Mouse (Mus musculus) thymus, adult 2 months (tissue): Measurements from ENCODE around the gene Hspb7. TPM values are rescaled to one million over a fixed set of nuclear protein-coding genes. Genes with fewer than 3 reads are reported as not detected.

ENCODE experiments used
- DNase-seq: peaks from one replicate; pipeline ENCODE4 v3.0.0; 2021
- H3K27ac ChIP-seq: fragments of 200-500 bp; 2 replicates; pipeline ENCODE4 v1.5.1; 2012; ENCODE audit warnings: low read length, control low read depth; ENCODE audit not compliant: control insufficient read depth, insufficient read depth
- H3K27me3 ChIP-seq: fragments of 200-500 bp; 2 replicates; pipeline ENCODE4 v1.6.1; 2012; ENCODE audit warnings: mild to moderate bottlenecking, low read length, moderate library complexity, mixed read lengths; ENCODE audit not compliant: control insufficient read depth, insufficient read depth
- H3K36me3 ChIP-seq: fragments of 200-500 bp; 2 replicates; pipeline ENCODE4 v1.6.1; 2012; ENCODE audit warnings: mild to moderate bottlenecking, low read length, moderate library complexity; ENCODE audit not compliant: control insufficient read depth, insufficient read depth
- H3K4me1 ChIP-seq: fragments of 200-500 bp; replicated peaks from 2 replicates; pipeline ENCODE4 v1.6.1; 2012; ENCODE audit warnings: low read length; ENCODE audit not compliant: control insufficient read depth, insufficient read depth
- H3K4me3 ChIP-seq: fragments of 200-500 bp; 2 replicates; pipeline ENCODE4 v1.5.1; 2012; ENCODE audit warnings: mild to moderate bottlenecking, low read length, control low read depth, moderate library complexity; ENCODE audit not compliant: control insufficient read depth, insufficient read depth
- CTCF ChIP-seq: fragments of 200-500 bp; IDR thresholded peaks from 2 replicates; pipeline ENCODE4 v1.5.1; 2012; ENCODE audit warnings: mild to moderate bottlenecking, control low read depth, low read length, moderate library complexity, borderline replicate concordance; ENCODE audit not compliant: control insufficient read depth, poor library complexity, insufficient read depth; ENCODE audit errors: extremely low read depth
- POLR2A ChIP-seq: fragments of 200-500 bp; IDR thresholded peaks from 2 replicates; pipeline ENCODE4 v1.6.1; 2012; ENCODE audit warnings: mild to moderate bottlenecking, low read length, control low read depth, moderate library complexity; ENCODE audit not compliant: control insufficient read depth, poor library complexity, insufficient read depth; ENCODE audit errors: extremely low read depth
- WGBS: fragments of 180-500 bp; shearing (Covaris S2); methylation state at CpG from one replicate; pipeline ENCODE4 v1.1.7; 2018; 5-methylcytosine and 5-hydroxymethylcytosine counted together
- polyA plus RNA-seq: library from polyadenylated mRNA; depleted of rRNA; stranded (reverse); fragments of >200 nt; gene quantifications from 2 replicates; pipeline ENCODE4 v1.2.3, GENCODE M21; 2012

Hspb7 gene
- polyA plus RNA-seq, 1 experiment = 36.2 TPM

DNA sequence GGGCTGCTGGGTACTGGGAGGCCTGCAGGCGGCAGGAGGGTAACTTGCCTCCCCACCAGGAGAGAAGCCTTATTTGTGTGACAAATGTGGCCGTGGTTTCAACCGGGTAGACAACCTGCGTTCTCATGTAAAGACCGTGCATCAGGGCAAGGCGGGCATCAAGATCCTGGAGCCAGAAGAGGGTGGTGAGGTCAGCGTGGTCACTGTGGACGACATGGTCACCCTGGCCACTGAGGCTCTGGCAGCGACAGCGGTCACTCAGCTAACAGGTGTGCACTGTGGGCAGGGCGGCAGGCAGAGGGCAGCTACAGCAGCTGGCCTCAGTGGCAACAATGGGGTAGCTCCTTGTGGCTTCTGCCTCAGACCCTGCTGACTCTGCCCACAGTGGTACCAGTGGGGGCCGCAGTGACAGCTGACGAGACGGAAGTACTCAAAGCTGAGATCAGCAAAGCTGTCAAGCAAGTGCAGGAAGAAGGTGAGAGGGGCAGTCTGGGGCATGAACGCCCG lies 45.8 kb downstream of the Hspb7 start:
- no peaks in the 10 kb centered on the region for H3K27me3 ChIP-seq
- H3K4me3 ChIP-seq = no peak overlapping the region
- H3K27ac ChIP-seq = no peak overlapping the region
- 92% methylated on average over 16 of the region's 16 CpGs for WGBS
- TF ChIP-seq POLR2A (no peak), CTCF (no peak)
- peaks cover 42% of the 10 kb centered on the region for H3K36me3 ChIP-seq
- H3K4me1 ChIP-seq = no peaks in the 10 kb centered on the region
- no peak for DNase-seq

DNA sequence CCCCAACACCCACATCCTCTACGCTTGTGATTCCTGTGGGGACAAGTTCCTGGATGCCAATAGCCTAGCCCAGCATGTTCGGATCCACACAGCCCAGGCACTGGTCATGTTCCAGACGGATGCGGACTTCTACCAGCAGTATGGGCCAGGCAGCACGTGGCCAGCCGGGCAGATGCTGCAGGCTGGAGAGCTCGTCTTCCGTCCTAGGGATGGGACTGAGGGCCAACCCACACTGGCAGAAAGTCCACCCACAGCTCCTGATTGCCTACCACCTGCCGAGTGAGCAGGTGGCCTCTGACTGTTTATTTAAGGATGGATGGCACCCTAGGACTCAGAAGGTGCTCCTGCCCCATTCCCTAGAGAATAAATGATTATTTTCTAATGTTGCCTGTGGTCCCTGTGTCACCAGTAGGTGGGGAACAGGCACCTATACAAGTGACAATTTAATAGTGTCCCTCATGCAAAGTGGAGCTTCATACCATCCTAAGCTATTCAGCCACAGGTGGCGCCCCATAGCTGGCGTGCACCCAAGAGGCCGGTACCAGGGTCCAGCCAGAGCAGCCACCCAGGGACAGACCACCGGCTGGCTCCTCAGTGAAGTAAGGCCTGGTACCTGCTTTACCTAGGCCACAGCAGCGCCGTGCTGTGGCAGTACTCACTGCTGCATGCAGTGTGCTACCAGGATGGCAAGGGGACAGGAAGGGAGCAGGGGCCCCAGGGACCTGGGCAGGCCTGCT lies 46.4 kb downstream of the Hspb7 start:
- no peaks in the 10 kb centered on the region for H3K27me3 ChIP-seq
- no peak overlapping the region for H3K27ac ChIP-seq
- peaks cover 48% of the 10 kb centered on the region for H3K36me3 ChIP-seq
- TF ChIP-seq CTCF = no peak
- no peak for TF ChIP-seq POLR2A
- 96% methylated on average over 15 of the region's 15 CpGs for WGBS
- H3K4me3 ChIP-seq = no peak overlapping the region
- no peak for DNase-seq
- H3K4me1 ChIP-seq = no peaks in the 10 kb centered on the region

DNA sequence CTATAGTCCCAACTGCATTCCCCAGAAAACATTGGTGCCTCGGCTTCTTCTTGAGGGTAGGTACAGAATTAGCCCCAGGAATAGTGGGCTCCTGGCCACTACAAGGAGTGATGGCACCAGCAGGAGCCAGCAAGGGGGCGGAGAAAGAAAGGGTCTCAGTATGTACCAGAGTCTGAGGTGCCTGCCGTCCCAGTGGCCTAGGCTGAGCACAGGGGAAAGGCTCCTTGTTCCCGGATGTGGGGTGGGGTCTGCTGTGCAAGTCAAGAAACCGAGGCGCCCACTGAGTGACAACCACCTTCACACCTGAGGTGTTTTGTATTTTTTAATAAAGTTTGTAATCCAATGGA lies 47.0 kb downstream of the Hspb7 start:
- 97% methylated on average over 6 of the region's 6 CpGs for WGBS
- DNase-seq = no peak
- H3K36me3 ChIP-seq = peaks cover 54% of the 10 kb centered on the region
- no peak overlapping the region for H3K27ac ChIP-seq
- H3K27me3 ChIP-seq = no peaks in the 10 kb centered on the region
- H3K4me3 ChIP-seq = no peak overlapping the region
- H3K4me1 ChIP-seq = no peaks in the 10 kb centered on the region
- TF ChIP-seq CTCF (no peak), POLR2A (no peak)

GRCm38 (mm10) chr4:141468576-141468975 lies 48.0 kb downstream of the Hspb7 start:
- no peak for TF ChIP-seq CTCF
- TF ChIP-seq POLR2A = no peak
- DNase-seq = no peak
- H3K4me1 ChIP-seq = no peaks in the 10 kb centered on the region
- H3K4me3 ChIP-seq = no peak overlapping the region
- peaks cover 62% of the 10 kb centered on the region for H3K36me3 ChIP-seq
- H3K27ac ChIP-seq = no peak overlapping the region
- WGBS = 84% methylated on average over 10 of the region's 10 CpGs
- H3K27me3 ChIP-seq = no peaks in the 10 kb centered on the region

DNA sequence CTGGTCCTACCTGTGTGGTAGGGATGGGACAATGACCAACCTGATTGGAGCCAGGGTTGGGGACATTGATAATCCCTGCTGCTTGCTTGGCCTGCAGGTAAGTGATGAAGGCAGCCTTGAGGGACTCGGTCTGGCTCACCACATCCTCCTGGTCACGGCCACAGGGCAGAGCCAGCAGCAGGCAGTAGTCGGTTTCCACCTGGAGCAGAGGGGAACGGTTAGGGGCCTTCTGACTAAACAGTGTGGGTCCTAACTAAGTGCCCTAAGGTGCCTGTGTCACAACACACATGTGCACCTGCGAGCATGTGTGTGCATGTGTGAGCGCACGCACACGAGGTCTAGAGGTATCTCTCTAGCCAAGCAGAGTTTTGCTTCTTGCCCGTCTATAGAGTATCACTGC lies 48.8 kb downstream of the Hspb7 start:
- no peak overlapping the region for H3K27ac ChIP-seq
- H3K4me3 ChIP-seq = no peak overlapping the region
- WGBS = 93% methylated on average over 9 of the region's 9 CpGs
- DNase-seq = no peak
- peaks cover 63% of the 10 kb centered on the region for H3K36me3 ChIP-seq
- no peaks in the 10 kb centered on the region for H3K4me1 ChIP-seq
- H3K27me3 ChIP-seq = no peaks in the 10 kb centered on the region
- TF ChIP-seq POLR2A (no peak), CTCF (no peak)

DNA sequence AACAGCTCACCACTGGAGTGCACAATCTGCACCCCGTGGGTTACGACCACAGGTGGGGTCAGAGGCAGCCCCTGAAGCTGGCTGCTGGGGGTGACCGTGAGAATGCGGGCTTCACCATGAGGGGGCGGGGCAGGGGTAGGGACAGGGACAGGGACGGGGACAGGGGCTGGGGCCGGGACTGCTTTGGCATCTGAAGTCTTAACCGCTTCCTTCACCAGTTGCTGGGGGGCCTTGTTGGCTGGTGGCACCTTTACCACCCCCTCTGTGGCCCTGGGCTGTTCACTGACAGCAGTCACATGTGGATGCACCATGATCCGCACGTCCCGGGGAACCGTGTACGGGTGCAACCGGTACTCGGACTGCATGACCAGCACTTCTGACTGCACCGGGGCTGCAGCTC lies 50.9 kb downstream of the Hspb7 start:
- Histone ChIP-seq H3K36me3 (peaks cover 59% of the 10 kb centered on the region), H3K4me1 (no peaks in the 10 kb centered on the region), H3K27me3 (no peaks in the 10 kb centered on the region), H3K4me3 (no peak overlapping the region), H3K27ac (no peak overlapping the region)
- TF ChIP-seq CTCF (no peak), POLR2A (no peak)
- 97% methylated on average over 16 of the region's 16 CpGs for WGBS
- no peak for DNase-seq
